Mouse (Mus musculus) E14TG2a.4 (cell line): ENCODE measurements around the gene Sowaha.

Experiments
- H3K27me3 ChIP-seq: 2 replicates; pipeline ENCODE4 v1.6.1; 2014; ENCODE audit warnings: low read length, control low read depth; ENCODE audit not compliant: insufficient read depth
- H3K36me3 ChIP-seq: 2 replicates; pipeline ENCODE4 v1.6.1; 2014; ENCODE audit warnings: low read length, control low read depth; ENCODE audit not compliant: insufficient read depth
- H3K4me1 ChIP-seq: replicated peaks from 2 replicates; pipeline ENCODE4 v1.6.1; 2014; ENCODE audit warnings: low read depth, low read length, control low read depth
- H3K4me3 ChIP-seq: replicated peaks from 2 replicates; pipeline ENCODE4 v1.5.1; 2014; ENCODE audit warnings: mild to moderate bottlenecking, low read length
- H3K9me3 ChIP-seq: 2 replicates; pipeline ENCODE4 v1.6.1; 2014; ENCODE audit warnings: low read length, control low read depth
- CTCF ChIP-seq: conservative IDR thresholded peaks from 2 replicates; pipeline ENCODE4 v1.5.1; 2014; ENCODE audit warnings: low read length
- NANOG ChIP-seq: IDR thresholded peaks from 2 replicates; pipeline ENCODE4 v1.6.1; 2014; ENCODE audit warnings: borderline replicate concordance, low read length, mixed read lengths
- POU5F1 ChIP-seq: IDR thresholded peaks from 2 replicates; pipeline ENCODE4 v1.6.1; 2014; ENCODE audit warnings: low read length, borderline replicate concordance

The Sowaha gene

GRCm38 (mm10) chr11:53508591-53508990 is 28.5 kb upstream of the Sowaha start:
- H3K9me3 ChIP-seq = no peaks in the 10 kb centered on the region
- no peak overlapping the region for H3K4me3 ChIP-seq
- H3K36me3 ChIP-seq = no peaks in the 10 kb centered on the region
- H3K4me1 ChIP-seq = peaks cover 27% of the 10 kb centered on the region
- no peak for TF ChIP-seq NANOG
- TF ChIP-seq POU5F1 = no peak
- TF ChIP-seq CTCF = no peak
- no peaks in the 10 kb centered on the region; the same call in 1 of the 2 replicates for H3K27me3 ChIP-seq

GRCm38 (mm10) chr11:53508152-53508551 is 28.1 kb upstream of the Sowaha start:
- Histone ChIP-seq H3K36me3 (no peaks in the 10 kb centered on the region), H3K9me3 (no peaks in the 10 kb centered on the region), H3K4me3 (no peak overlapping the region), H3K27me3 (no peaks in the 10 kb centered on the region; the same call in 1 of the 2 replicates), H3K4me1 (peaks cover 27% of the 10 kb centered on the region)
- no peak for TF ChIP-seq POU5F1
- TF ChIP-seq NANOG = no peak
- TF ChIP-seq CTCF = no peak

- no peaks in the 10 kb centered on the region for H3K27me3 ChIP-seq
- H3K4me3 ChIP-seq = no peak overlapping the region
- H3K4me1 ChIP-seq = peaks cover 27% of the 10 kb centered on the region
- H3K9me3 ChIP-seq = no peaks in the 10 kb centered on the region
- TF ChIP-seq CTCF = no peak
- TF ChIP-seq POU5F1 = no peak
- no peak for TF ChIP-seq NANOG
- H3K36me3 ChIP-seq = no peaks in the 10 kb centered on the region
Measured at GRCm38 (mm10) chr11:53507098-53507805, 27.2 kb upstream of the Sowaha start.

- Histone ChIP-seq H3K27me3 (peaks cover 11% of the 10 kb centered on the region), H3K9me3 (no peaks in the 10 kb centered on the region), H3K4me1 (peaks cover 31% of the 10 kb centered on the region), H3K4me3 (no peak overlapping the region), H3K36me3 (no peaks in the 10 kb centered on the region)
- no peak for TF ChIP-seq NANOG
- no peak for TF ChIP-seq CTCF
- TF ChIP-seq POU5F1 = no peak
Measured at GRCm38 (mm10) chr11:53505026-53505663, 25.1 kb upstream of the Sowaha start.

GRCm38 (mm10) chr11:53504376-53504775 is 24.3 kb upstream of the Sowaha start:
- H3K27me3 ChIP-seq = peaks cover 18% of the 10 kb centered on the region
- no peaks in the 10 kb centered on the region for H3K36me3 ChIP-seq
- H3K9me3 ChIP-seq = no peaks in the 10 kb centered on the region
- H3K4me3 ChIP-seq = no peak overlapping the region
- TF ChIP-seq CTCF (no peak), NANOG (no peak), POU5F1 (no peak)
- peaks cover 31% of the 10 kb centered on the region for H3K4me1 ChIP-seq

- H3K9me3 ChIP-seq = no peaks in the 10 kb centered on the region
- no peak overlapping the region for H3K4me3 ChIP-seq
- no peaks in the 10 kb centered on the region for H3K36me3 ChIP-seq
- TF ChIP-seq POU5F1 (no peak), NANOG (no peak), CTCF (no peak)
- H3K27me3 ChIP-seq = peaks cover 21% of the 10 kb centered on the region
- H3K4me1 ChIP-seq = peaks cover 25% of the 10 kb centered on the region
Measured at GRCm38 (mm10) chr11:53503738-53504137, 23.7 kb upstream of the Sowaha start.

- Histone ChIP-seq H3K36me3 (no peaks in the 10 kb centered on the region), H3K9me3 (no peaks in the 10 kb centered on the region), H3K27me3 (peaks cover 29% of the 10 kb centered on the region), H3K4me1 (peaks cover 10% of the 10 kb centered on the region), H3K4me3 (no peak overlapping the region)
- TF ChIP-seq NANOG (no peak), CTCF (no peak), POU5F1 (no peak)
Measured at GRCm38 (mm10) chr11:53502039-53502765, 22.1 kb upstream of the Sowaha start.

GRCm38 (mm10) chr11:53500569-53500968 is 20.5 kb upstream of the Sowaha start:
- H3K9me3 ChIP-seq = no peaks in the 10 kb centered on the region
- H3K4me3 ChIP-seq = no peak overlapping the region
- H3K36me3 ChIP-seq = no peaks in the 10 kb centered on the region
- H3K4me1 ChIP-seq = peaks cover 8% of the 10 kb centered on the region
- TF ChIP-seq CTCF (no peak), POU5F1 (no peak), NANOG (no peak)
- H3K27me3 ChIP-seq = peaks cover 35% of the 10 kb centered on the region
